Mouse (Mus musculus): ENCODE measurements at regions not wholly inside any gene's neighbourhood (a gene's known extent, or its start where the extent isn't known, plus 50 kb on each side); places are given as distances from the start of the nearest gene placed in this dataset.

DNA sequence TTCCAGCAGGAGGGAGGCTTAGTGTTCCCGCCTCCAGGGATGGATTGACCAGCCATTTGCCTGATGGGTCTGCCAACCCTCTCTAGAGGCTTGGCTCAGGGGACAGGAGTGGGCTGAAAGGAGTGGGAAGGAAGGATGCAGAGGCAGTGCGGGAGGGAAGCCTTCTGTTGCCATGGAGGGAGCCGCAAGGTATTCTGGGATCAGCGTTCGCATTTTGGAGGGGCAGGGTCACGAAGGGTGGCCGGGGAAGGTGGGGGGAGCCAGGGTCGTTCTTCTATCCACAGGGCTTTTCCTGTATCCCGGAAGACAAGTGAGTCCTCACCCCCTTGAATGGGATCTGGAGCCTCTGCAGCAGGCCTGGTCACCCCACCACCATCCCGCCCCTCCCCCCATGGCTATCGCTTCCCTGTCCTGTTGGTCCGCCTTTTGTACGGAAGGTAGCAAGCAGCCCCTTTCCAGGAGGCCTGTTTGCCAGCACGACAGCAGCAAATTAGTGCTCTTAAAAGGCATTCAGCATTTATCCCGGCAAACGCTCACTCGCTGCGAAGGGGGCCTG is 61.8 kb upstream of the Unc5a start:
- Histone ChIP-seq H3K9me3 (replicated peaks; ENCODE audit: insufficient read depth, low read length) (no peaks in the 10 kb centered on the region), H3K36me3 (ENCODE audit: control insufficient read depth in 1 of 2, insufficient read depth in 2 of 2, low read length in 2 of 2) (no peaks in the 10 kb centered on the region), H3K4me3 (ENCODE audit: control insufficient read depth in 1 of 2, insufficient read depth in 1 of 2, low read depth in 2 of 2, low read length in 2 of 2) (no peak overlapping the region), H3K79me2 (ENCODE audit: control insufficient read depth, insufficient read depth, low read length, poor library complexity) (no peaks in the 10 kb centered on the region), H3K27me3 (ENCODE audit: control insufficient read depth in 1 of 2, insufficient read depth in 2 of 2, low read length in 2 of 2) (no peaks in the 10 kb centered on the region), H3K27ac (ENCODE audit: control insufficient read depth, low read depth, low read length) (no peak overlapping the region), H3K4me1 (ENCODE audit: control insufficient read depth in 1 of 2, insufficient read depth in 2 of 2, low read length in 2 of 2) (no peaks in the 10 kb centered on the region), H3K9ac (ENCODE audit: control insufficient read depth, low read depth, low read length, poor library complexity, severe bottlenecking) (no peak overlapping the region)
- DNase-seq (ENCODE audit: low read depth, low spot score), result no peak
- TF ChIP-seq MYC (IDR thresholded peaks at IDR 0.05; ENCODE audit: low read depth, low read length), result no peak
- TF ChIP-seq SIN3A (IDR thresholded peaks at IDR 0.05; ENCODE audit: low read length), result no peak
- no peak for TF ChIP-seq BHLHE40 (IDR thresholded peaks at IDR 0.05; ENCODE audit: borderline replicate concordance, low read depth, low read length)
- no peak for TF ChIP-seq NELFE (IDR thresholded peaks at IDR 0.05; ENCODE audit: low read depth, low read length)
- no peak for TF ChIP-seq POLR2AphosphoS2 (IDR thresholded peaks at IDR 0.05; ENCODE audit: low read length)

GRCm38 (mm10) chr13:54888021-54888420 is 61.2 kb upstream of the Unc5a start:
- no peaks in the 10 kb centered on the region for H3K27me3 ChIP-seq (ENCODE audit: control insufficient read depth in 1 of 2, insufficient read depth in 2 of 2, low read length in 2 of 2)
- H3K9me3 ChIP-seq (replicated peaks; ENCODE audit: insufficient read depth, low read length), result no peaks in the 10 kb centered on the region
- H3K4me3 ChIP-seq (ENCODE audit: control insufficient read depth in 1 of 2, insufficient read depth in 1 of 2, low read depth in 2 of 2, low read length in 2 of 2), result no peak overlapping the region
- no peaks in the 10 kb centered on the region for H3K4me1 ChIP-seq (ENCODE audit: control insufficient read depth in 1 of 2, insufficient read depth in 2 of 2, low read length in 2 of 2)
- H3K27ac ChIP-seq (ENCODE audit: control insufficient read depth, low read depth, low read length), result no peak overlapping the region
- DNase-seq (ENCODE audit: low read depth, low spot score), result no peak
- no peak overlapping the region for H3K9ac ChIP-seq (ENCODE audit: control insufficient read depth, low read depth, low read length, poor library complexity, severe bottlenecking)
- no peaks in the 10 kb centered on the region for H3K79me2 ChIP-seq (ENCODE audit: control insufficient read depth, insufficient read depth, low read length, poor library complexity)
- H3K36me3 ChIP-seq (ENCODE audit: control insufficient read depth in 1 of 2, insufficient read depth in 2 of 2, low read length in 2 of 2), result no peaks in the 10 kb centered on the region
- TF ChIP-seq UBTF (IDR thresholded peaks at IDR 0.05; ENCODE audit: borderline replicate concordance, insufficient read depth, low read depth, low read length) (no peak), EP300 (IDR thresholded peaks at IDR 0.05; ENCODE audit: low read depth in 1 of 2, low read length in 2 of 2) (no peak)

- Histone ChIP-seq H3K79me2 (ENCODE audit: control insufficient read depth, insufficient read depth, low read length, poor library complexity) (no peaks in the 10 kb centered on the region), H3K27ac (ENCODE audit: control insufficient read depth, low read depth, low read length) (no peak overlapping the region), H3K4me1 (ENCODE audit: control insufficient read depth in 1 of 2, insufficient read depth in 2 of 2, low read length in 2 of 2) (no peaks in the 10 kb centered on the region), H3K9ac (ENCODE audit: control insufficient read depth, low read depth, low read length, poor library complexity, severe bottlenecking) (no peak overlapping the region), H3K27me3 (ENCODE audit: control insufficient read depth in 1 of 2, insufficient read depth in 2 of 2, low read length in 2 of 2) (no peaks in the 10 kb centered on the region), H3K36me3 (ENCODE audit: control insufficient read depth in 1 of 2, insufficient read depth in 2 of 2, low read length in 2 of 2) (no peaks in the 10 kb centered on the region), H3K4me3 (ENCODE audit: control insufficient read depth in 1 of 2, insufficient read depth in 1 of 2, low read depth in 2 of 2, low read length in 2 of 2) (no peak overlapping the region), H3K9me3 (replicated peaks; ENCODE audit: insufficient read depth, low read length) (no peaks in the 10 kb centered on the region)
- peak; percentile 13 for DNase-seq (ENCODE audit: low read depth, low spot score)
- TF ChIP-seq NRF1 (IDR thresholded peaks at IDR 0.05; ENCODE audit: insufficient read depth, low read depth, low read length, poor library complexity, severe bottlenecking) (no peak), MAZ (IDR thresholded peaks at IDR 0.05; ENCODE audit: low read depth, low read length) (no peak), JUND (IDR thresholded peaks at IDR 0.05; ENCODE audit: low read depth, low read length) (no peak), CTCF (IDR thresholded peaks at IDR 0.05 in 2 of 3, conservative IDR thresholded peaks at IDR 0.05 in 1 of 3; ENCODE audit: control insufficient read depth in 1 of 3, insufficient read depth in 1 of 3, low read depth in 2 of 3, low read length in 3 of 3, poor library complexity in 1 of 3, severe bottlenecking in 1 of 3) (peak in 2 of 3 experiments; percentile 17 to 23; a peak in 2 of 6 replicates), TBP (IDR thresholded peaks at IDR 0.05; ENCODE audit: low read depth, low read length) (no peak), POLR2AphosphoS2 (IDR thresholded peaks at IDR 0.05; ENCODE audit: low read length) (no peak), SMC3 (IDR thresholded peaks at IDR 0.05; ENCODE audit: low read depth, low read length) (peak; percentile 18; the same call in 1 of the 2 replicates), RCOR1 (IDR thresholded peaks at IDR 0.05; ENCODE audit: low read depth, low read length) (no peak), HCFC1 (IDR thresholded peaks at IDR 0.05; ENCODE audit: low read depth, low read length) (no peak), RAD21 (IDR thresholded peaks at IDR 0.05; ENCODE audit: low read depth, low read length) (peak; percentile 12), MXI1 (IDR thresholded peaks at IDR 0.05; ENCODE audit: low read depth, low read length) (no peak)
These were observed 59.4 kb upstream of the Unc5a start for GRCm38 (mm10) chr13:54889684-54890399.
